Mouse (Mus musculus) heart, adult 8-10 months (tissue): ENCODE results near the gene Ip6k3. TPM values are rescaled to one million over a fixed set of nuclear protein-coding genes. Genes with fewer than 3 reads are reported as not detected.

Source experiments
- DNase-seq: peaks from one replicate; pipeline ENCODE4 v3.0.0; 2022; ENCODE audit warnings: low spot score
- total RNA-seq, 4 experiments: library from RNA; stranded (reverse); gene quantifications; 2 replicates each; pipeline ENCODE4 v1.2.4; 2022

Gene Ip6k3
- total RNA-seq: 1 to 10 TPM; 3.7 to 9.2 (median 4.8) TPM

GRCm38 (mm10) chr17:27167545-27167944, at the start of gene Ip6k3:
Ip6k3 (minus strand) TSS chr17:27167795.
- DNase-seq: no peak

- DNase-seq: no peak
Measured at GRCm38 (mm10) chr17:27212768-27213525, 45.4 kb upstream of the Ip6k3 start.

GRCm38 (mm10) chr17:27212006-27212405, 44.4 kb upstream of the Ip6k3 start:
- DNase-seq: no peak

DNA sequence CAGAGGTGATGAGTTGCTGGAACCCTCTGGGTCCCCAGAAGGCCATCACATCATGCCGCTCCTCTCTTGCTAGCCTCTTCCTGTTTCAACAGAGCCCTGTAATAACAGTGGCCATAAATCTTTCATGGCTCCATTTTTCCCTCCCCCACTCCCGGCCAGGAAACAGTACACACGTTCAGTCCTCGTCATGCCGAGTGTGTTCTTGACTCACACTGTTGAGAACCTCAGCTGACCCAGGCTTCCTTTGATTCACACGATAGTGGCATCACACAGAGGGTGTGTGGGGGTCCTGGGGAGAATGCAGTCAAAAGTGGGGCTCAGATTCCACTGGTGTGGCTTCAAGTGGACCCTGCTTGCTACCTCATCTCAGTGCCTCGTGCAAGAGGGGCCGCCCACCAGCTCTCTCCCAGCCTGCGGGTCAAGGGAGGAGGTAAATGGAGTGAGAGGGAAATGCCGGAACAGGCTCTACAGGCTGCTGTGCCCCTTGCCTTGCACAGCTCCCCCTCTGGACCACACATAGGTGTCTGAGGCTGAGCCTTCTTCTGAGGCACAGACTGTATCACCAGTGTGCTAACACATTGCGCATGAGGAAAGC, 39.6 kb upstream of the Ip6k3 start:
- DNase-seq: no peak

GRCm38 (mm10) chr17:27204075-27204909, 36.7 kb upstream of the Ip6k3 start, which contains the start of gene Lemd2:
Lemd2 (minus strand) TSS chr17:27204469.
- DNase-seq: peak; percentile 94

DNA sequence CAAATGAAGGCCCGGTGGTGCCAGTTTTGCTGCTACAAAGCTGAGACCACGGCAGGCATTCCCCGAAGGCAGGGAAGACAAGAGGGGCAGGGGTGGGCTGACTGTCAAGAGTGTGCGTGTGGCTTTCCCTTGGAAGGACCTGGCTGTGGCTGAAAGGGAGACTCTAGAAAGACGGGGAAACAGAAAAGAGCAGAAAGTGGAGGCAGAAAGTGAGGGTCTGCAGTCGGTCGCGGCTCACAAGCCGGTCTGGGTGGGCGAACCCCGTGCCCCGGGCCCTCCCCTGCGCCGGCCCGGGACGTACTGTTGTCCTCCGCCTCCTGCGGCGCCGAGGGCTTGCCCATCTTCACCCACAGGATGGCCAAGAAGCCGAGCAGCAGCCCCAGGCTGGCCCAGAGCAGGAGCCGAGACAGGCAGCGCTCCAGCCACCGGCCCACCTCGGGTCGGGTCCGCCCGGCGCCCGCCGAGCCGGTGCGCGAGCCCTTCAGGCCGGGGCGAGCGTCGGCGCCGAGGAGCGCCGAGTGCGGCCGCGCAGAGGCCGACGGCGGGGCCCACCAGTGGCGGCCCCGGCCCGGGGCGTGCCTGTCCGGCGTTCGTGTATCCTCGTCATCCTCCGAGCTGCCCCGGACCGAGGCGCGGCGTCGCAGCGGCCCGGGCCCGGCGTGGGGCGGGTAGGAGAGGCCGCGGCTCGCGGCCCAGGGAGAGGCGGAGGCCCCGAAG, 35.9 kb upstream of the Ip6k3 start:
- no peak for DNase-seq

DNA sequence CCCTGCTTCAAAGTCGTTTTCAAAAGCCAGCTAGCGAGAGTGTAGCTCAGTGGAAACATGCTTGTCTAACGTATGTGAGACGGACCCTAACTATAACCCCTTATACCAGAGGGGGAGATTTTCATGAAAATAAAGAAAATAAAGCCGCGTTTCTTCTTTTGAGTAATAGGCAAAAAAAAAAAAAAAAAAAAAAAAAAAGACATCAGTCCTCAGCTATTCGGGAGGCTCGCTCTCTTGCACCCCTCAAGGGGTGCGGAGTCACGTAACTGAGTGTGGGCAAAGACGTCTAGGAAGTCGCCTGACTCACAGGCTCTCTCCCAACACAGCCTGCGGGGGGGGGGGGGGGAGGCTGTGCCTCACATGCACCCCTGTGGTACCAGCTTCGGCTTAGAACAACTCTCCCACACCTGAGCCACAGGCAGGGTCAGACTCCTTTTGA, 35.3 kb upstream of the Ip6k3 start:
- no peak for DNase-seq

DNA sequence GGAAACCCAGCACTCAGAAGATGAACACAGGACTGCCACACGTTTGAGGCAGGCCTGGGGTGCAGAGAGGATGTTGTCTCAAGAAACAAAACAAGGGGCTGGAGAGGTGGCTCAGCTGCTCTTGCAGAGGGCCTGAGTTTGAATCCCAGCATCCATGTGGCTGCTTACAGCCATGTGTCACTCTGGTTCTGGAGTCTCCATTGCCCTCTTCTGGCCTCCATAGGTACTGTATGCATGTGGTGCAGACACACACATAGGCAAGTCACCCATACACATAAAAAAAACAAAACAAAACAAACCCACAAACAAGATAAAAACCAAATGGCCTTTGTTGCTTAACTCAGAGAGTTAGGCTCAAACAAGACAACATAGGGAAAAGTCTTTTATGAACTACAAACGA, 34.4 kb upstream of the Ip6k3 start:
- DNase-seq: no peak

DNA sequence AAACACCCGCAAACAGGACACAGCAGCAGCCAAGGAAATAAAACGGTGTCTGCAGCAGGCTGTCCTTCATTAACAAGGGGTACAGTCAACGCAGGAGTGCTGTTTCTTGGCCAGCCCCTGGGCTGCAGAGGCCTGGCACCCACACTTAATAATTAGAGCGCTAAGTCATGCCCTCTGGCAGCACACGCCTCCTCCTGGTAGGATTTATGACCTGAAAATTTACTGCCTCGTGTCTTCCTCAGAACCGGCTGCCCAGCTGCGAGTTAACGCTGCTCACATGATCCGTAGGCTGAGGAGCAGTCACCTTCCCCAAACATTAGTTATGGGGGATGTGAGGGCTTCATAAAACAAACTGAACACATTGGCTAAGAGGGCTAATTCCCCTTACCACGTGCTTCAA, 33.2 kb upstream of the Ip6k3 start:
- DNase-seq: no peak

GRCm38 (mm10) chr17:27199864-27200263, 32.3 kb upstream of the Ip6k3 start:
- no peak for DNase-seq

- no peak for DNase-seq
Measured at GRCm38 (mm10) chr17:27199205-27199604, 31.6 kb upstream of the Ip6k3 start.

- no peak for DNase-seq
Measured at GRCm38 (mm10) chr17:27196206-27196605, 28.6 kb upstream of the Ip6k3 start.

GRCm38 (mm10) chr17:27194258-27195185, 26.9 kb upstream of the Ip6k3 start:
- no peak for DNase-seq

GRCm38 (mm10) chr17:27191804-27192203, 24.2 kb upstream of the Ip6k3 start:
- no peak for DNase-seq

DNA sequence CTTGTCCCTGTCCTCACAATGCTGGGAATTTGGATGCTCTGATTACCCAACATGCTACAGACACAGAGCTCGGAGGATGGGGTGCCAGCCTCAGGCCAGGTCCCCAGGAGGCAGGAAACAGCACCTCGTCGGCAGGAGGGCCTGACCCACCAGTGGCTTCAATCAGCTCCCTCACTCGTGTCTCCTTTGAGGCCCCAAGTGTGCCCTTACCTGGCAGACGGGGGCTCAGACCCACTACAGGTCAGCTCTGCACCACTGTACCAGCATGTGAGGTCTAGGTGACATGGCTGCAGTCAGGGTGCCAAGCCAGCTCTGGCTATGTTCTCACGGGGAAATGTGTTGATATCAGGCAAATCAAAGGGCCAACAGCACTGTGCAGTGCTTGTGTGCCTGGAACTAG, 23.6 kb upstream of the Ip6k3 start:
- no peak for DNase-seq

- DNase-seq: no peak
Measured at GRCm38 (mm10) chr17:27189640-27190216, 22.1 kb upstream of the Ip6k3 start.

- no peak for DNase-seq
Measured at GRCm38 (mm10) chr17:27188883-27189282, 21.3 kb upstream of the Ip6k3 start.

DNA sequence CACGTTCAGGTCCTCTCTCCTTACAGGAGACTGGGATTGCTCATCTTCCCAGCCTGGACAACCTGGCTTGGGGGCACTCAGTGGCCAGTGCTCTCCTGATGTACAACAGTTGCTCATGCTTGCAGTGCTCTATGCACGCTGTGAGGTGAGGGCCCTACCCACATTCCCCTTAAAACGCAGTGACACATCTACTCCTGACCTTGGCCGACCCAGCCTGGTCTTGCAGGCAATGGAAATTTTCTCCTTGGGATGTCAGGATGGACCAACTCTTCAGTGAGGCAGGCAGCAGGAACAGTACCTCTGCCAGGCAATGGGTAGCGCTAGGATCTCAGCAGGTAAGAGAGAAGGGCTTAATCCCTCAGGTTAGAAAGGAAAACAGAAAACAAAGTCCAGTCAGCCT, 19.5 kb upstream of the Ip6k3 start:
- no peak for DNase-seq

GRCm38 (mm10) chr17:27186068-27186467, 18.5 kb upstream of the Ip6k3 start:
- no peak for DNase-seq

GRCm38 (mm10) chr17:27183667-27184292, 16.2 kb upstream of the Ip6k3 start:
- no peak for DNase-seq
